Mouse (Mus musculus) lung, postnatal 0 days (tissue): ENCODE data around the gene Elmod3.

Source experiments
- CTCF ChIP-seq: IDR thresholded peaks from 2 replicates; pipeline ENCODE4 v1.5.1; 2016; ENCODE audit warnings: antibody characterized with exemption, mild to moderate bottlenecking
- EP300 ChIP-seq: IDR thresholded peaks from 2 replicates; pipeline ENCODE4 v1.6.1; 2016; ENCODE audit warnings: antibody characterized with exemption, mild to moderate bottlenecking, control low read depth

- no peak for TF ChIP-seq CTCF
- TF ChIP-seq EP300 = no peak
Measured at GRCm38 (mm10) chr6:72519892-72520663, 78.1 kb downstream of the Elmod3 start.
